Comparison of ENCODE assay signal across 8 mouse cellular contexts in the genomic region with DNA sequence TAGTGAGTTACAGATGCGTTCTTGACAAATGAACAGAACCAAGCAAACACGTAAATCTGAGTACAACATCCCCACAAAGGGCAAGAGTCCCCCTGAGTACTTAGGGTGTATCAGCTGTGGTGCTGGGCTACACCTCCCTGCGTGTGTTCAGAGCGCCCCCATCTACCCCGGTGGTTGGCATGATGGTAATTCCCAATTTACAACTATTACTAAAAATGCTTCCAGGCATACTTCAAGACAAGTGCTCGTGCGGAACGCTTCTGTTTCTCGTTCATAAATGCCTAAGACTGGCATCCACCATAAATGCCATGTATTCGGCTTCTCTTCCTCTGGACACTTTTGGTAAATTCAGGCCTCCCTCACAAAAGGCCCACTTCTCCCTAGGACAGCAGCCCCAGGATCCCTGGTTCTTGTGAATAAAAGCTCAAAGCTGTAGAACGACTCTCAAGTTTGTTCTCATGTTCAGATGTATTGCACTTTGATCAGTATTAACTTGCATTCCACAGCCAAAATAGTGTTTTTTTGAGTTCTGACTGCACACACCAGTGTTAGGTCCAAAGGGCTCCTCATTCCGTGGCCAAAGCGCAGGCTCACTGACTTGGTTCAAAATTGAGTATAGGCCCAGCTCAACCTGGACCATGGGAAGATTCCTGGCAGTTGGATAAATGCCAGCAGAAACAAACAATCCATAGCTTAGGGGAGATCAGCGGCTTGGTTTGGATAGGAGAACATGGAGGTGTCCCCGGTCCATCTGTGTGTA. TPM values are rescaled to one million over a fixed set of nuclear protein-coding genes. Genes with fewer than 3 reads are reported as not detected.
DNase-seq lines count a peak whose midpoint lies in the region; ATAC-seq and TF ChIP-seq lines count a peak whose summit lies in the region.

No protein-coding gene starts in this region.

- TF ChIP-seq EP300 in liver, embryonic 14.5 days (IDR thresholded peaks at IDR 0.05; ENCODE audit: low read depth) = no peak

- 0 out of 2 replicates have a peak, but pooled peaks have one; percentile 74 for ATAC-seq in heart, embryonic 11.5 days (replicated peaks; ENCODE audit: insufficient number of reproducible peaks, low FRiP score, low TSS enrichment)
- ATAC-seq in liver, embryonic 14.5 days (ENCODE audit: insufficient read depth) = peak; percentile 70; the same call in 1 of the 2 replicates
- ATAC-seq in stomach, embryonic 14.5 days (ENCODE audit: insufficient number of reproducible peaks, insufficient read depth, low FRiP score, low read depth) = peak; percentile 81

- peak; percentile 40 to 50 for DNase-seq in cerebellum, postnatal 10 days
- DNase-seq in cerebellum, adult 9-11 months = no peak
- peak; percentile 68 for DNase-seq in embryo, embryonic 11 days
- DNase-seq in kidney, adult 9 months = peak; percentile 92
- no peak for DNase-seq in liver, embryonic 14.5 days (ENCODE audit: low read depth in 3 of 3, low spot score in 3 of 3)
- peak; percentile 65 for DNase-seq in naive thymus-derived CD4-positive, alpha-beta T cell, adult 2 months (ENCODE audit: low read depth)

- no peaks in the 10 kb centered on the region for H3K27me3 ChIP-seq in heart, embryonic 11.5 days (ENCODE audit: control insufficient read depth, insufficient read depth, low read length)
- H3K27me3 ChIP-seq in liver, embryonic 14.5 days (ENCODE audit: control insufficient read depth, insufficient read depth, low read length) = no peaks in the 10 kb centered on the region
- H3K27me3 ChIP-seq in stomach, embryonic 14.5 days (ENCODE audit: control insufficient read depth, insufficient read depth, low read length) = no peaks in the 10 kb centered on the region

- H3K9ac ChIP-seq in heart, embryonic 11.5 days (ENCODE audit: low read depth, low read length) = peak overlapping the region; percentile 82
- H3K9ac ChIP-seq in liver, embryonic 14.5 days (replicated peaks) = peak overlapping the region; percentile 61
- peak overlapping the region; percentile 25 for H3K9ac ChIP-seq in stomach, embryonic 14.5 days (replicated peaks; ENCODE audit: low read depth, low read length)

- TF ChIP-seq CTCF in liver, embryonic 14.5 days (IDR thresholded peaks at IDR 0.05; ENCODE audit: low read depth) = peak; percentile 55

- peak overlapping the region; percentile 67 for H3K4me3 ChIP-seq in heart, embryonic 11.5 days (ENCODE audit: low read depth, low read length)
- peak overlapping the region; percentile 60 to 80 for H3K4me3 ChIP-seq in liver, embryonic 14.5 days (ENCODE audit: insufficient read depth in 1 of 2, low read depth in 2 of 2, low read length in 2 of 2)
- H3K4me3 ChIP-seq in stomach, embryonic 14.5 days (ENCODE audit: low read depth, low read length) = peak overlapping the region; percentile 53

- no peak overlapping the region for H3K27ac ChIP-seq in heart, embryonic 11.5 days (ENCODE audit: low read depth, low read length)
- H3K27ac ChIP-seq in liver, embryonic 14.5 days = no peak overlapping the region; the same call in 1 of the 2 replicates
- H3K27ac ChIP-seq in stomach, embryonic 14.5 days (ENCODE audit: low read length) = no peak overlapping the region

- no peaks in the 10 kb centered on the region for H3K9me3 ChIP-seq in heart, embryonic 11.5 days (replicated peaks; ENCODE audit: control insufficient read depth, low read length)
- H3K9me3 ChIP-seq in liver, embryonic 14.5 days (ENCODE audit: control insufficient read depth, low read length) = no peaks in the 10 kb centered on the region
- no peaks in the 10 kb centered on the region for H3K9me3 ChIP-seq in stomach, embryonic 14.5 days (ENCODE audit: control insufficient read depth, low read depth, low read length)

- H3K36me3 ChIP-seq in heart, embryonic 11.5 days (ENCODE audit: control insufficient read depth, insufficient read depth, low read length) = peaks cover 3% of the 10 kb centered on the region
- H3K36me3 ChIP-seq in liver, embryonic 14.5 days (replicated peaks; ENCODE audit: control insufficient read depth, insufficient read depth, low read depth) = peaks cover 20% of the 10 kb centered on the region
- H3K36me3 ChIP-seq in stomach, embryonic 14.5 days (ENCODE audit: control insufficient read depth, insufficient read depth, low read length) = peaks cover 12% of the 10 kb centered on the region

- peak overlapping the region; percentile 80 for H3K4me2 ChIP-seq in heart, embryonic 11.5 days
- peak overlapping the region; percentile 70 for H3K4me2 ChIP-seq in liver, embryonic 14.5 days (ENCODE audit: low read depth)
- H3K4me2 ChIP-seq in stomach, embryonic 14.5 days (replicated peaks; ENCODE audit: low read depth, low read length) = peak overlapping the region; percentile 59

- H3K4me1 ChIP-seq in heart, embryonic 11.5 days (ENCODE audit: control insufficient read depth, insufficient read depth, low read length) = 0 out of 2 replicates have a peak, but pooled peaks cover 3% of the 10 kb centered on the region
- H3K4me1 ChIP-seq in liver, embryonic 14.5 days (replicated peaks; ENCODE audit: control insufficient read depth in 2 of 2, insufficient read depth in 2 of 2, low read length in 1 of 2) = peaks cover 0 to 10% of the 10 kb centered on the region in 2 experiments; a peak in 2 of 4 replicates
- H3K4me1 ChIP-seq in stomach, embryonic 14.5 days (ENCODE audit: control insufficient read depth, insufficient read depth, low read length) = no peaks in the 10 kb centered on the region

- 41% methylated on average over 15 of the region's 15 CpGs for WGBS in heart, embryonic 11.5 days (ENCODE audit: insufficient replicate concordance)
- 42% methylated on average over 15 of the region's 15 CpGs for WGBS in liver, embryonic 14.5 days (ENCODE audit: insufficient replicate concordance)
- 42% methylated on average over 15 of the region's 15 CpGs for WGBS in stomach, embryonic 14.5 days

RNA-seq across cellular contexts. Expression of a gene that starts 0.6 kb away (rescaled TPM):
- polyA plus RNA-seq in heart, embryonic 11.5 days (2014; fragmentation: Nextera tagmentation; extraction: Ambion mirVana) = 7.4 and 8.2 TPM in 2 replicates
- 3.3 and 3.7 TPM in 2 replicates for polyA plus RNA-seq in liver, embryonic 14.5 days (2012; rRNA removed)
- 6.7 and 7.2 TPM in 2 replicates for polyA plus RNA-seq in liver, embryonic 14.5 days (2014; fragmentation: Nextera tagmentation; extraction: Ambion mirVana)
- 5.1 and 6.4 TPM in 2 replicates for polyA plus RNA-seq in stomach, embryonic 14.5 days (2014; fragmentation: Nextera tagmentation; extraction: Ambion mirVana)

RNA-seq across cellular contexts. Expression of a gene that starts 23.2 kb away (rescaled TPM):
- 23.7 and 25.4 TPM in 2 replicates for polyA plus RNA-seq in heart, embryonic 11.5 days (2014; fragmentation: Nextera tagmentation; extraction: Ambion mirVana)
- 11.7 and 15.2 TPM in 2 replicates for polyA plus RNA-seq in liver, embryonic 14.5 days (2012; rRNA removed)
- polyA plus RNA-seq in liver, embryonic 14.5 days (2014; fragmentation: Nextera tagmentation; extraction: Ambion mirVana) = 23.5 and 26.5 TPM in 2 replicates
- 22.1 and 26.1 TPM in 2 replicates for polyA plus RNA-seq in stomach, embryonic 14.5 days (2014; fragmentation: Nextera tagmentation; extraction: Ambion mirVana)

RNA-seq across cellular contexts. Expression of a gene that starts 31.8 kb away (rescaled TPM):
- 42.2 and 50.2 TPM in 2 replicates for polyA plus RNA-seq in heart, embryonic 11.5 days (2014; fragmentation: Nextera tagmentation; extraction: Ambion mirVana)
- polyA plus RNA-seq in liver, embryonic 14.5 days (2012; rRNA removed) = 6.4 and 10.3 TPM in 2 replicates
- polyA plus RNA-seq in liver, embryonic 14.5 days (2014; fragmentation: Nextera tagmentation; extraction: Ambion mirVana) = 7.7 and 9.7 TPM in 2 replicates
- 26.1 and 27.1 TPM in 2 replicates for polyA plus RNA-seq in stomach, embryonic 14.5 days (2014; fragmentation: Nextera tagmentation; extraction: Ambion mirVana)

RNA-seq across cellular contexts. Expression of a gene that starts 40.8 kb away (rescaled TPM):
- not detected in 2 replicates for polyA plus RNA-seq in heart, embryonic 11.5 days (2014; fragmentation: Nextera tagmentation; extraction: Ambion mirVana)
- polyA plus RNA-seq in liver, embryonic 14.5 days (2012; rRNA removed) = not detected in 2 replicates
- polyA plus RNA-seq in liver, embryonic 14.5 days (2014; fragmentation: Nextera tagmentation; extraction: Ambion mirVana) = not detected in 2 replicates
- polyA plus RNA-seq in stomach, embryonic 14.5 days (2014; fragmentation: Nextera tagmentation; extraction: Ambion mirVana) = not detected in 2 replicates

Comparison
In these comparisons a context has a peak if more than half of its experiments do, and no peak if none do; other contexts are left out.
1. DNase-seq: peak in cerebellum, postnatal 10 days (2 of 2), embryo, embryonic 11 days (single experiment), kidney, adult 9 months (single experiment) and naive thymus-derived CD4-positive, alpha-beta T cell, adult 2 months (single experiment); none in cerebellum, adult 9-11 months (single experiment) and liver, embryonic 14.5 days (0 of 3).
2. H3K9ac ChIP-seq: peak in every context shown above with its lines; median percentile 82 in heart, embryonic 11.5 days; 61 in liver, embryonic 14.5 days; 25 in stomach, embryonic 14.5 days.
3. Peak in every context shown above with its lines, with median percentiles within 50 percentile points of each other: ATAC-seq, H3K4me2 ChIP-seq and H3K4me3 ChIP-seq.